Mouse (Mus musculus) adrenal gland, postnatal 14 days (tissue): ENCODE measurements around the gene Celsr2. TPM values are rescaled to one million over a fixed set of nuclear protein-coding genes. Genes with fewer than 3 reads are reported as not detected.

Experiments
- DNase-seq: peaks from one replicate; pipeline ENCODE4 v3.0.0; 2021; ENCODE audit warnings: mixed read lengths
- total RNA-seq: library from RNA; stranded (reverse); gene quantifications from 2 replicates; pipeline ENCODE4 v1.2.3, GENCODE M21; 2021

Celsr2 gene
- total RNA-seq, 1 experiment from 2014 or later = 8.7 TPM

- peak; percentile 35 for DNase-seq
These were observed 34.7 kb downstream of the Celsr2 start for GRCm38 (mm10) chr3:108380695-108381094.

GRCm38 (mm10) chr3:108378875-108379663 lies 36.3 kb downstream of the Celsr2 start:
- DNase-seq = no peak

GRCm38 (mm10) chr3:108372691-108373090 lies 42.7 kb downstream of the Celsr2 start:
- no peak for DNase-seq

GRCm38 (mm10) chr3:108372274-108372673 lies 43.1 kb downstream of the Celsr2 start:
- peak; percentile 77 for DNase-seq

GRCm38 (mm10) chr3:108368721-108369120 lies 46.6 kb downstream of the Celsr2 start:
- DNase-seq = no peak

- no peak for DNase-seq
These were observed 47.5 kb downstream of the Celsr2 start for GRCm38 (mm10) chr3:108367828-108368227.

GRCm38 (mm10) chr3:108367173-108367572 lies 48.2 kb downstream of the Celsr2 start:
- no peak for DNase-seq

- DNase-seq = no peak
These were observed 50.9 kb downstream of the Celsr2 start, which contains the start of gene Mybphl for GRCm38 (mm10) chr3:108364270-108364995. Gene Mybphl (plus strand): TSS chr3:108364911.

- no peak for DNase-seq
These were observed 51.7 kb downstream of the Celsr2 start for GRCm38 (mm10) chr3:108363626-108364025.

- DNase-seq = no peak
These were observed 54.5 kb downstream of the Celsr2 start for GRCm38 (mm10) chr3:108360894-108361293.

GRCm38 (mm10) chr3:108358445-108358844 lies 56.9 kb downstream of the Celsr2 start:
- DNase-seq = no peak

- DNase-seq = no peak
These were observed 58.3 kb downstream of the Celsr2 start for GRCm38 (mm10) chr3:108357051-108357450.

GRCm38 (mm10) chr3:108355245-108355644 lies 60.1 kb downstream of the Celsr2 start:
- DNase-seq = no peak

- DNase-seq = no peak
These were observed 67.0 kb downstream of the Celsr2 start for GRCm38 (mm10) chr3:108348376-108348775.

- DNase-seq = no peak
These were observed 69.5 kb downstream of the Celsr2 start for GRCm38 (mm10) chr3:108345855-108346254.

- no peak for DNase-seq
These were observed 73.2 kb downstream of the Celsr2 start for GRCm38 (mm10) chr3:108342185-108342584.

GRCm38 (mm10) chr3:108341040-108341439 lies 74.3 kb downstream of the Celsr2 start:
- DNase-seq = no peak

Other genes with a start within 250 kb of the Celsr2 start
- gene Amigo1, start 229.2 kb downstream of the Celsr2 start, total RNA-seq = 19.3 and 19.5 TPM in 2 replicates
- 5.7 and 9.6 TPM in 2 replicates for gene Cyb561d1, start 214.3 kb downstream of the Celsr2 start, total RNA-seq
- gene Atxn7l2, start 204.6 kb downstream of the Celsr2 start, total RNA-seq = 8.1 and 10.2 TPM in 2 replicates
- gene Sypl2, start 188.9 kb downstream of the Celsr2 start, total RNA-seq = 0.15 and 0.22 TPM in 2 replicates
- 83.9 and 86.4 TPM in 2 replicates for gene Psma5, start 158.6 kb downstream of the Celsr2 start, total RNA-seq
- gene Sort1, start 131.5 kb downstream of the Celsr2 start, total RNA-seq = 42.0 and 45.7 TPM in 2 replicates
- gene Mybphl, start 50.6 kb downstream of the Celsr2 start, total RNA-seq = not detected in 2 replicates
- gene Psrc1, start 31.7 kb downstream of the Celsr2 start, total RNA-seq = 4.1 and 5.3 TPM in 2 replicates
- 144 and 167 TPM in 2 replicates for gene Sars, start 29.7 kb upstream of the Celsr2 start, total RNA-seq
- gene 1700013F07Rik, start 118.6 kb upstream of the Celsr2 start, total RNA-seq = not detected in 2 replicates
- gene 5330417C22Rik, start 121.0 kb upstream of the Celsr2 start, total RNA-seq = 1.5 and 4.7 TPM in 2 replicates
- gene Tmem167b, start 146.9 kb upstream of the Celsr2 start, total RNA-seq = 41.3 and 43.1 TPM in 2 replicates
- gene Taf13, start 156.1 kb upstream of the Celsr2 start, total RNA-seq = 23.5 and 29.5 TPM in 2 replicates
- 6.2 and 8.0 TPM in 2 replicates for gene Wdr47, start 175.7 kb upstream of the Celsr2 start, total RNA-seq
- gene Clcc1, start 238.4 kb upstream of the Celsr2 start, total RNA-seq = 32.1 and 34.4 TPM in 2 replicates